Mouse (Mus musculus) liver, embryonic 14.5 days (tissue): ENCODE data around the gene Lman2l.

Source experiments
- CTCF ChIP-seq: IDR thresholded peaks from 2 replicates; pipeline ENCODE4 v1.5.1; 2016; ENCODE audit warnings: antibody characterized with exemption, low read depth, control low read depth
- EP300 ChIP-seq: IDR thresholded peaks from 2 replicates; pipeline ENCODE4 v1.6.1; 2016; ENCODE audit warnings: antibody characterized with exemption, low read depth

- no peak for TF ChIP-seq CTCF
- TF ChIP-seq EP300, result no peak
These were observed 13.1 kb upstream of the Lman2l start for GRCm38 (mm10) chr1:36458169-36458568.
